Mouse (Mus musculus) sigmoid colon, adult 10 weeks (tissue): ENCODE results near the gene Gm38392. TPM values are rescaled to one million over a fixed set of nuclear protein-coding genes. Genes with fewer than 3 reads are reported as not detected.

Source experiments
- polyA plus RNA-seq: library from polyadenylated mRNA; stranded (reverse); fragments of 350-450 nt; fragmentation: Illumina TruSeq; extraction: RNeasy Lipid Tissue Mini Kit (QIAGEN cat#74804); gene quantifications from one replicate; pipeline ENCODE4 v1.2.3, GENCODE M21; 2014; ENCODE audit warnings: low read depth, low replicate concordance

Gene Gm38392
- polyA plus RNA-seq = not detected

GRCm38 (mm10) chr3:88287110-88287509, at the start of gene Gm38392:
Gm38392 (minus strand) TSS chr3:88287210.

GRCm38 (mm10) chr3:88336058-88337013, 49.3 kb upstream of the Gm38392 start, which contains the start of the genes Tmem79 and Smg5:
Tmem79 (minus strand) TSS chr3:88336148.
Smg5 (plus strand) TSS chr3:88336260.

GRCm38 (mm10) chr3:88324951-88325405, 38.0 kb upstream of the Gm38392 start, which contains the start of gene Glmp:
Glmp (plus strand) TSS chr3:88325023.

GRCm38 (mm10) chr3:88296561-88297318, 9.7 kb upstream of the Gm38392 start, which contains the start of the genes Tsacc and Cct3:
Tsacc (minus strand) TSS chr3:88296999.
Cct3 (plus strand) TSS chr3:88297116.

GRCm38 (mm10) chr3:88254268-88254926, 32.6 kb downstream of the Gm38392 start, which contains the start of gene Rhbg:
Rhbg (minus strand) TSS chr3:88254709.

Other genes with a start within 250 kb of the Gm38392 start
- 5.5 TPM for gene Gpatch4, start 244.1 kb downstream of the Gm38392 start, polyA plus RNA-seq
- gene Naxe, start 228.7 kb downstream of the Gm38392 start, polyA plus RNA-seq = 15.5 TPM
- not detected for gene Ttc24, start 208.9 kb downstream of the Gm38392 start, polyA plus RNA-seq
- gene Iqgap3, start 205.2 kb downstream of the Gm38392 start, polyA plus RNA-seq = 0.54 TPM
- 18.0 TPM for gene Mef2d, start 144.8 kb downstream of the Gm38392 start, polyA plus RNA-seq
- not detected for gene Rhbg, start 32.5 kb downstream of the Gm38392 start, polyA plus RNA-seq
- 3.9 TPM for gene Tsacc, start 9.8 kb upstream of the Gm38392 start, polyA plus RNA-seq
- gene Cct3, start 9.9 kb upstream of the Gm38392 start, polyA plus RNA-seq = 72.4 TPM
- 3.2 TPM for gene Glmp, start 37.8 kb upstream of the Gm38392 start, polyA plus RNA-seq
- 2.1 TPM for gene Tmem79, start 48.9 kb upstream of the Gm38392 start, polyA plus RNA-seq
- 28.6 TPM for gene Smg5, start 49.0 kb upstream of the Gm38392 start, polyA plus RNA-seq
- gene Paqr6, start 77.4 kb upstream of the Gm38392 start, polyA plus RNA-seq = 0.85 TPM
- 4.0 TPM for gene Bglap3, start 85.5 kb upstream of the Gm38392 start, polyA plus RNA-seq
- gene Bglap2, start 91.5 kb upstream of the Gm38392 start, polyA plus RNA-seq = not detected
- not detected for gene Bglap, start 97.3 kb upstream of the Gm38392 start, polyA plus RNA-seq
- 3.8 TPM for gene Pmf1, start 123.1 kb upstream of the Gm38392 start, polyA plus RNA-seq
- 9.8 TPM for gene Slc25a44, start 137.9 kb upstream of the Gm38392 start, polyA plus RNA-seq
- gene Sema4a, start 174.0 kb upstream of the Gm38392 start, polyA plus RNA-seq = 128 TPM
- 24.9 TPM for gene Lmna, start 222.7 kb upstream of the Gm38392 start, polyA plus RNA-seq
- gene Mex3a, start 245.2 kb upstream of the Gm38392 start, polyA plus RNA-seq = 1.3 TPM